Mouse (Mus musculus) cerebellum, adult 11-12 months (tissue): ENCODE results near the gene Frk.
"Not testable (repeated sequence)": the region's sequence is repeated elsewhere in the genome, so short reads cannot be mapped to it uniquely, and the experiment has no call there.

Experiments
- DNase-seq: peaks from one replicate; pipeline ENCODE4 v3.0.0; 2022

Frk gene

GRCm38 (mm10) chr10:34618490-34618889 lies 135.3 kb downstream of the Frk start:
- DNase-seq, result no peak

DNA sequence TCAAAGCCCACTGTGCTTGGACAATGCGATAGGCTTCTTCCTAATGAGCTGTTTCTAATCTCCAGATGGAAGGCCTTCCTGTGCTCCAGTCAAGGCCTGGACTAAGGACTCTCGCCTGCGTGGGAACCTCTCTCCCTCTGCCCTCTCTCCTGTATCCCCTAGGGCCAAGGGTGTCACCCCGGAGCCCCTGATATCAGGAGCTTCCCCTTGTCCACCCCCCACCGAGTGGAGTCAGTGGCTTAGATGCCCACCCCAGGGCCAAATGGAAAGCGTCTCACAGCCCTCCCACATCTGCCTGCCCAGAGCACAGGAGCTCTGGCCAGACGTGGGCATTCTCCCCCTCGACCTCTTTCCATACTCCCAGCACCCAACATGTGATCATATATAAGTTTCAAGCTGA lies 137.3 kb downstream of the Frk start:
- DNase-seq, result not testable (repeated sequence)

DNA sequence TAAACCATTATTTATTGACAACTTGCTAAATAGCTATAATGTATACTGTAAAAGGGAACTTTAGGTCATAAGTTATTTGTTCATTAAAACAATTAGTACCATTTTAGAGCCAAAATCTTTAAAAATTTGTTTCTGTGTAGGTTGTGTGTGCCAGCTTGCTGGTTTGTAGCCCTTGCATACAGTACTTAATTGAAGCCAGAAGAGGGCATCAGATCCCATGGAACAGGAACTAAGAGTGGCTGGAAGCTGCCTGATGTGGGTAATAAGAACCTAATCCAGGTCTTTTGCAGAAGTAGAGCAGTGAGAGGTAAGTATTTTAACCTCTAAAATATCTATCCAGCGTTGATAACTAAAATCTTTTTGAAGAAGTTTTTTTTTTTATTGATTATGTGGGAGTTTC lies 155.0 kb downstream of the Frk start:
- no peak for DNase-seq
